Mouse (Mus musculus) lung, embryonic 14.5 days (tissue): ENCODE data around the gene Suds3. TPM values are rescaled to one million over a fixed set of nuclear protein-coding genes. Genes with fewer than 3 reads are reported as not detected.

Source experiments
- ATAC-seq: fragments of 200-750 bp; cut with Nextera tagmentation; 2 replicates; pipeline ENCODE4 v1.8.0; 2017; ENCODE audit warnings: mild to moderate bottlenecking, moderate TSS enrichment, moderate library complexity; ENCODE audit not compliant: insufficient read depth
- DNase-seq: peaks from one replicate; pipeline ENCODE4 v3.0.0-alpha.2; 2015
- H3K27ac ChIP-seq: fragments of 300-500 bp; sonication (generic); 2 replicates; pipeline ENCODE4 v1.5.1; 2014; ENCODE audit warnings: low read depth, mild to moderate bottlenecking, moderate library complexity
- H3K27me3 ChIP-seq: fragments of 300-500 bp; sonication (generic); 2 replicates; pipeline ENCODE4 v1.6.1; 2014; ENCODE audit warnings: low read length, control low read depth; ENCODE audit not compliant: insufficient read depth
- H3K36me3 ChIP-seq: fragments of 300-500 bp; sonication (generic); 2 replicates; pipeline ENCODE4 v1.6.1; 2014; ENCODE audit warnings: control low read depth; ENCODE audit not compliant: insufficient read depth
- H3K4me1 ChIP-seq: fragments of 300-500 bp; sonication (generic); 2 replicates; pipeline ENCODE4 v1.6.1; 2014; ENCODE audit warnings: antibody characterized with exemption, control low read depth; ENCODE audit not compliant: insufficient read depth
- H3K4me2 ChIP-seq: fragments of 300-500 bp; sonication (generic); 2 replicates; pipeline ENCODE4 v1.6.1; 2014; ENCODE audit warnings: mild to moderate bottlenecking
- H3K4me3 ChIP-seq: fragments of 300-500 bp; sonication (generic); 2 replicates; pipeline ENCODE4 v1.5.1; 2014; ENCODE audit warnings: low read depth, low read length
- H3K9ac ChIP-seq: fragments of 300-500 bp; sonication (generic); 2 replicates; pipeline ENCODE4 v1.6.1; 2014
- H3K9me3 ChIP-seq: fragments of 300-500 bp; sonication (generic); 2 replicates; pipeline ENCODE4 v1.6.1; 2016; ENCODE audit warnings: low read depth, low read length, control low read depth
- CTCF ChIP-seq: IDR thresholded peaks from 2 replicates; pipeline ENCODE4 v1.5.1; 2016; ENCODE audit warnings: antibody characterized with exemption, low read depth
- WGBS: fragments of 180-500 bp; shearing (Covaris S2); extraction: QIAGEN DNeasy Blood & Tissue Kit; methylation state at CpG from one replicate; pipeline ENCODE4 v1.1.7; 2014; 5-methylcytosine and 5-hydroxymethylcytosine counted together
- polyA plus RNA-seq: library from polyadenylated mRNA; unstranded; fragments of >200 nt; fragmentation: Nextera tagmentation; extraction: Ambion mirVana; gene quantifications from 2 replicates; pipeline ENCODE4 v1.2.1, GENCODE M21; 2014

Suds3 gene
- polyA plus RNA-seq, 1 experiment from 2014 or later = 49.6 TPM

DNA sequence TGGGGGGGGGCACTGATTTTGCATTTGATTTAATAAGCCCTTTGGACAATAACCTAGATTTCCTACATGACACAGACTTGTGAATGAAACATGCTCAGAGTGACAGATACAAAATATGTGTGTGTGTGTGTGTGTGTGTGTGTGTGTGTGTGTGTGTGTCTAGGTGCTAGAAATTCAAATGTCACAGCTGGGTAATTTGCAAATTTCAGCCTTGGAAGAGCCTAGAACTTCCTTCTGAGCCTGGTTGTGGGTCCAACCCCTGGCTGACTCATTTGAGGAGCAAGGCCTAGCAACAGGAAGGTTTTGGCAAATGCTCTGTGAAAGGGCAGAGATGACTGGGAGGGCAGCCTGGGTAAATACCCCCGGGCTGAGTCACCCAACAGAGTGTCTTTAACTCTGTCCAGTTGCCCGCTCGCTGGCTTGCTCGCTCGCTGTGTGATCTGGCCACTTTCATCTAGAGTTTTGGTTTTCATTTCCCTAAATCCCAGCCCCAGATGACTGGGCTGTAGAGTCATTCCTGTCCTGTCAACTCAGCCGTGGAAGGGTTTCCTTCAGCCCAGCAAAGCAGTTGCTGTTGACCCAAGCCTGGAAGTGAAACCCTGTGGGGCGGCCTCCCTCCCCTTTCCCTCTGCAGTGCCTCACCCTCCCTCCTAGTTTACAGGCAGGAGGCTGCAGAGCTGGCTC lies 42.6 kb upstream of the Suds3 start:
- no peak for TF ChIP-seq CTCF
- DNase-seq (no peak), ATAC-seq (no peak)
- Histone ChIP-seq H3K9me3 (no peaks in the 10 kb centered on the region), H3K4me1 (no peaks in the 10 kb centered on the region), H3K27me3 (no peaks in the 10 kb centered on the region), H3K9ac (no peak overlapping the region), H3K27ac (no peak overlapping the region), H3K4me2 (no peak overlapping the region), H3K36me3 (no peaks in the 10 kb centered on the region), H3K4me3 (no peak overlapping the region)
- 78% methylated on average over 7 of the region's 7 CpGs for WGBS

DNA sequence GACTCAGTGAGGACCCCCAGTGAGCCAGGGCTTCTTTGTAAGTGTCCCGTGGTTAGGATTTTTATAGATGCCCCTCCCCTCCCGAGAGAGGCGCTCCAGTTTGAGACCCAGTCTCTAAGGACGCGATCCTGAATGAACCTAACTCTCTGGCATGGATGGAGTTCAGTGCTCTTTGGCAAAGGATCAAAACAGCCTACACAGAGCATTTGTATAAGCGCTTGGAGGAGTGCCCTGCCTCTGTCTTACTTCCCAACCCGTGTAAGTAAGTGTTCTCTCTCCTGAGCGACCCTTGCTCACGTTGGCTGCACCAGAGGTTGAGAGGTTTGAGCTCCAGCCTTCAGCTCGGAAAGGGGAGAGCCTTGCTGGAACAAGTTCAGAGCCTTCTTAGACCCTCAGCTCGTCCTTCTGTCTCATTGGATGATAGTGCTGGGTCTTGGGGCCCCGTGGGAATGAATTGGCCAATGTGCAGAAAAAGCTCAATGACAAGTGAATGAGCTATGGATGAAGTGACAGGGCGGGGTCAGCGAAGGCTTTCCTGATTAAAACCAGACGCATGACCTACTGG lies 37.7 kb upstream of the Suds3 start:
- no peaks in the 10 kb centered on the region for H3K4me1 ChIP-seq
- no peaks in the 10 kb centered on the region for H3K36me3 ChIP-seq
- no peaks in the 10 kb centered on the region for H3K27me3 ChIP-seq
- no peak overlapping the region for H3K4me3 ChIP-seq
- H3K27ac ChIP-seq = no peak overlapping the region
- TF ChIP-seq CTCF = no peak
- WGBS = 68% methylated on average over 15 of the region's 15 CpGs
- no peaks in the 10 kb centered on the region for H3K9me3 ChIP-seq
- no peak overlapping the region for H3K9ac ChIP-seq
- no peak overlapping the region for H3K4me2 ChIP-seq
- DNase-seq (peak; percentile 47), ATAC-seq (no peak; the same call in 1 of the 2 replicates)

DNA sequence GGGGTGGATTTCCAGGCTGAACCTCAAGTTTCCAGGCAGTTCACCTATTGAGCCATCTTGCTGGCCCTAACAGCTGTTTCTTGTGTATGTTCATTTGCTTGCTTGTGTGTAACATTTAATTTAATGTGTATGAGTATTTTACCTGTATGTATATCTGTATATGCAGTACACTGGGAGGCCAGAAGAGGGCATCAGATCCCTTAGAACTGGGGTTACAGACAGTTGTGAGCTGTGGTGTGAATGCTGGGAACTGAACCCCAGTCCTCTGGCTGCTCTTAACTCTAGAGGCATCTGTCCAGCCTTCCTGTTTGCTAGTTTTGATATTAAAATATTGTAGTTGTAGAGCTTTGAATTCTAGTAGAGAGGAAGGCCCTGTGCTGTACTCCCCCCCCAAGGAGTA lies 37.0 kb upstream of the Suds3 start:
- H3K4me2 ChIP-seq = no peak overlapping the region
- no peaks in the 10 kb centered on the region for H3K4me1 ChIP-seq
- H3K9me3 ChIP-seq = no peaks in the 10 kb centered on the region
- H3K9ac ChIP-seq = no peak overlapping the region
- TF ChIP-seq CTCF = peak; percentile 26; the same call in 1 of the 2 replicates
- H3K27ac ChIP-seq = no peak overlapping the region
- H3K27me3 ChIP-seq = no peaks in the 10 kb centered on the region
- DNase-seq (no peak), ATAC-seq (no peak)
- H3K4me3 ChIP-seq = no peak overlapping the region
- no peaks in the 10 kb centered on the region for H3K36me3 ChIP-seq

DNA sequence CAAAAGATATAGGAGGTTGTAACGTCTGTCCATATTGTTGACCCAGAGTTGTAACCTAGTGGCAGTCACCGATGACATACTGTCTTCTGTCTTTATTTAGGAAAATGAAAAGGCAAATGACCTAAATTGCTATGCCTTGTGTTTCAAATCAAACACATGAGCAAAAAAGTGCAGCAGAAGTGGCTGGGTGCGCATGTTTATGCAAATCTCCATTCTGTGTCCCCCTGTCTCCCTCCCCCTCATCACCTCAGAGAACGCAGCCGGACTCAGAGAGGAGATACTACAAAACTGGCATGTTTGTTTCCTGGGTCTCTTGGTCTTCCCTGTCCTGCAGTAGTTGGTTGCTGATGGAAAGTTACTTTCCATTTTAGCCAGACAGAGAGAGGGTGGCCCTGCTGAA lies 34.2 kb upstream of the Suds3 start:
- Histone ChIP-seq H3K36me3 (no peaks in the 10 kb centered on the region), H3K4me1 (no peaks in the 10 kb centered on the region), H3K27ac (no peak overlapping the region), H3K9me3 (no peaks in the 10 kb centered on the region), H3K9ac (no peak overlapping the region), H3K4me2 (no peak overlapping the region), H3K27me3 (no peaks in the 10 kb centered on the region), H3K4me3 (no peak overlapping the region)
- WGBS = 70% methylated on average over 5 of the region's 5 CpGs
- no peak for TF ChIP-seq CTCF
- DNase-seq (no peak), ATAC-seq (no peak)

DNA sequence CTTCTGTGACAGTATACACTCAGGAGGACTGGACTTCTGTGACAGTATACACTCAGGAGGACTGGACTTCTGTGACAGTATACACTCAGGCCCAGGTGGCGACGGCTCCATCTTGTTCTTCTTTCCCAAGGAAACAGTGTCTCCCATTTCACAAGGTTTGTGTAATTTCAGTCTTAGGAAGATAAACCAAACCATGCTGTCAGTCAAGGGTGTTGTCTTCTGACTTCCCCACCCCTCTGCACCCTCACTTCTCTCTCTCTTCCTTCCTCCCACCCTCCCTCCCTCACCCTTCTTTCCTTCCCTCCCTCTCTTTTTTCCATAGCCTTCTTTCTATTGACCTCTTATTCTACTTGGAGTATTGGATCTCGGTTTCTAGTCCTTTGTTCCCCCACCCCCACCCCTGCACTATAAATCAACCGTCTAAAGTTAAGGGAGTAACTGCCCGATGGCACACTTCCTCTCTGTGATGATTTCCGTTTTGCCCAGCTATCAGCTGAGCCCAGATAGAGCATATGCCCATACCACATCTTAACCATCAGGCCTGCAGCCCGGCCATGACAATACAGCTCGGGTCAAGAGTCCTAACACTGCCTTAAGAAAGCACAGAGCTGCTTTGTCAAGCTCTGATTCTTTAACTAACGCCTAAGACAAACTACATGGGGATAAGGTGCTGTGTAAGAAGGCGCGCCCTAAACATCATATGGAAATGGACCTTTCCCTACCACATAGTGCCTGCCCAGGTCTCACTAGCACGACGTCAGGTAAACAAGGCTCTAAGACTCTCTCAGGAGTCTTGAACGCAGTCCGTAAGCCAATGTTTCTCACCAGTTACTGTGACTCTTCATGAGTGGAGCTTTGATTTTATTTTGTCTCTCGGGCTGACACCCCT lies 33.4 kb upstream of the Suds3 start:
- Histone ChIP-seq H3K9me3 (no peaks in the 10 kb centered on the region), H3K4me3 (no peak overlapping the region), H3K4me2 (no peak overlapping the region), H3K36me3 (no peaks in the 10 kb centered on the region), H3K27ac (no peak overlapping the region), H3K27me3 (no peaks in the 10 kb centered on the region), H3K9ac (no peak overlapping the region), H3K4me1 (no peaks in the 10 kb centered on the region)
- TF ChIP-seq CTCF = no peak
- WGBS = 66% methylated on average over 16 of the region's 16 CpGs
- no peak for DNase-seq
- no peak for ATAC-seq

DNA sequence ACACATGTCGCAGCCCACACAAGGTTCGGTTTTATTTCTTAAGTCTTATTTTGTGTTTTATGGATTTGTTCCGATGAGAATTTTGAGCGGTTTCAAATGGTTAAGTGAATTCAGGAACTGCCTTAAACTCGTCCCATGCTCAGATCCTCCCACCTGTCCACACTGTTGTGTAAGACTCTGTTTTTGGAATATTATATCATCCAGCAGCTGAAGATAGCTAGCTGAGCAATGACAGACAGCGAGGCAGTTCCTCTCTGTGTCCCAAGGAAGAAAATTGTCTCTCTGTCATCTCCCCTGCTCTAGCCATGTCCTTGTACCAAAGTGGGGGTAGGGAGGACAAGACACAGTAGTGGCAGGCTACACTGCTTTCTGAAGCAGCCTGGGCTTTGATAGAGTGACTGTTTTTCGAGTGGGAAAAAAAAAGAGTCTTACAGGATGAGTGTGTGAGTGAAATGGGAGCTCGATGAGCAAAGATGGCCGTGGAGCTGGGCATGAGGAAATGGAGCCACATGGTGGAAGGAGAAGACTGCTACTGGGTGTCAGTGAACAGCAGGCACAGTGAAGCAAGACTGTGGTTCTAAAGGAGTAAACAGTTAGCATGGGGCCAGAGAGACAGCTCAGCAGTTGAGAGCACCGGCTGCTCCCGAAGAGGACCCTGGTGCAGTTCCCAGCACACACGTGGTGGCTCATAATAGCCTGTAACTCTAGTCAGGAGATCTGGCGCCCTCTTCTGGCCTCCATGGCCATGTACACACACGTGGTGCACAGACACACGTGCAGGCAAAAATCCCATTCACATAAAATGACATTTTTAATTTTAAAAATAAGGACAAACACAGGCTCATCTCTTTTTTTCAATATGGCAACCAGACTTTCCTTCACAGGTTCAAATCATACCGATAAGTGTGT lies 31.5 kb upstream of the Suds3 start:
- 0 out of 2 replicates have a peak, but pooled peaks have one; percentile 14 for TF ChIP-seq CTCF
- Histone ChIP-seq H3K9me3 (no peaks in the 10 kb centered on the region), H3K4me1 (no peaks in the 10 kb centered on the region), H3K4me2 (no peak overlapping the region), H3K4me3 (no peak overlapping the region), H3K27me3 (no peaks in the 10 kb centered on the region), H3K36me3 (no peaks in the 10 kb centered on the region), H3K27ac (no peak overlapping the region), H3K9ac (no peak overlapping the region)
- ATAC-seq (no peak), DNase-seq (no peak)
- WGBS = 89% methylated on average over 16 of the region's 16 CpGs
